Mouse (Mus musculus) spleen, postnatal 10 days (tissue): ENCODE measurements around the gene Pcx.

Experiments used
- DNase-seq, 2 experiments: peaks; one replicate each; pipeline ENCODE4 v3.0.0; 2021 to 2022; ENCODE audit warnings: low spot score in 2 of 2

Pcx gene

GRCm38 (mm10) chr19:4618183-4618582 is 107.9 kb downstream of the Pcx start:
- DNase-seq = no peak

DNA sequence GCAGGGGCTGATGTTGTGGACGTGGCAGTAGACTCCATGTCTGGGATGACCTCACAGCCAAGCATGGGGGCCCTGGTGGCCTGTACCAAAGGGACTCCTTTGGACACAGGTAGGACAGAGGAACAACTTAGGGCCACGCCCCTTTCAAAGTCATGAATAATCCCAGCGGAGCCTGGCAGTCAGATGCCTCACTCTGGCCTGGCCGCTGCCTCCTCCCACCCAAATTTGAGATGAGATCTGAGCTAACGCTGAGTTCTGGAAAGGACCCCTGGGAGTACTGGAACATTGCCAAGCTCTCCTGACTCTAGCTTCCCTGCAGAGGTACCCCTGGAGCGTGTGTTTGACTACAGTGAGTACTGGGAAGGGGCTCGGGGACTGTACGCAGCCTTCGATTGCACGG is 109.2 kb downstream of the Pcx start:
- DNase-seq = peak in 1 of 2 experiments; percentile 13

- no peak for DNase-seq
Measured at GRCm38 (mm10) chr19:4620721-4621120, 110.4 kb downstream of the Pcx start.

DNA sequence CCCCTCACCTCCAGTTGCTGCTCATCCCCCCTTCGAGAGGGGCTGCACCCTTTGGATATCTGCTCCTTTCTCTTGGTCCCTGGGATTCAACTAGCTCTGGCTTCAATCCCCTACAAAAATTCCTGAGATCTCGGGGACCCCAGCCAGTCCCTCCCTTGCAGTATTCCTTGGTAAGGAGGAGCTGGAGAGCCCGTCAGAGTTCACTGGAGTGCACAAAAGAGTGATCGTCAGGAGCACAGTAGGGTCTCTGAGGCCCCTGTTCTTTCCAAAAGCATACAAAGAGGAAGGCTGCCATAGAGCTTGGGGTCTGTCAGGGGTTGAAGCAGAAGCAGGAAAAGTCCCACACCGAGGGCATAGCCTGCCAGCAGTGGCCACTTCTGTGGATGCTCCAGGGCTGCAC is 112.5 kb downstream of the Pcx start:
- DNase-seq = no peak

GRCm38 (mm10) chr19:4623419-4623818 is 113.1 kb downstream of the Pcx start:
- no peak for DNase-seq

- DNase-seq = no peak
Measured at GRCm38 (mm10) chr19:4624006-4624405, 113.7 kb downstream of the Pcx start.

DNA sequence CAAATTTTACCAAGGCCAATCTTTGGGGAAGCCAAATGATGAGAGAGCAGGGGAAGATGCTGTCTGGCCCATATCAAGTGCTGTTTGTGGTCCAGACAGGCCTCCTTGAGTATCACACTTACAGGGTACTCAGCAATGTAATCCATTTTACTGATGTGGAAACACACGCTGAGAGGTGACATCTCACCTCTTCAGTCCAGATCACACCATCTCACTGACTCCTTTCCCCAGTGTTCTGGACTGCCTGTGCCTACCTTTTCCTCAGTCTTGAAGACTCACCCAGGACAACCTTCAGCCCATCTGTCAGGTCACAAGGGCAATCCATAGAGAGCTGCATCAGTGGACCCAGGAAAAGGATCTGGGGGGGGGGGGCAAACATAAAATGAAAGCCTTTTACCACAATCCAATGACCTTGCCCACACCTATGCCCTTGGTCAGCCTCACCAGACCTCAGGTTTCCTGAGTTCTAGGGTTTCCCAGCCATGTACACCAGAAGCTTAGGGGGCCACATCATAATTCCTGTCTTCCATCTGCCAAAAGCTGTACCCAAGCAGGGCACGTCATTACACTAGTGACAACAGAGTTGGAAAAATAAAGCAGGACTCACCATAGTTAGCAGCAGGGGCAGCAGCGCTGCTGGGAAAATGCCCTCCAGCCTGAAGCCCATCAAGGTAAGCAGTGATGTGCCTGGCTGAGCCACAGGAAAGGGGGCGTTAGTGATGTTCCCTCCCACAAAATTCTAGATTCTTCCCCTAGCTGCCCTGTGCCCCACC is 114.3 kb downstream of the Pcx start:
- DNase-seq = no peak

DNA sequence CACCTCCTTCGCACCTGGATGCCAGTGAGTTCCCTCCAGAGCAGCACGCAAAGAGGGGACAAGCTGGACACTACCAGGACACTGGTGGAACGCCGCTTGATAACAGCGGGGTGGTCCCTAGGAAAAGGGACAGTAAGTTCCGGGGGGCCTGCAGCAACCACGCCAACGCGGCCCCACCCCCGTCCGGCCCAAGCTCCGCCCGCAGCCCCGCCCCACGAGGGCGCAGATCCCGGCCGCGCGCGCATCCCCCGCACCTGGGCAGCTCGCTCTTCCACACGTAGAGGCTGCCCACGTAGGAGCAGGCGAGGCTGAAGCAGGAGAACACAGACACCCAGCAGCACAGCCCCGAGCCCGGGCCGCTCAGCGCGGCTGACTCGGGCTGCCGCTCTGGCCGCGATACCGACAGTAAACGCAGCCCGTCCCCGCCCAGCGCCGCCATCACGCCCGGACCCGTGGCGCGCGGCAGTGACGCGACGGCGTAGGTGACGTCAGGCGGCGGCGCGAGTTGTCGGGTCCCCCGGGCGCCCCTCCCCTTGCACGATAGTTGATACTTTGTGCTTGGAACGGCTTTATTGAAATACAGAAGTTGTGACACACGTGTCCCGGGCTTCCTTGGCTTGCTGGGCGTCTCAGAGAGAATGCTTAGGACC is 115.0 kb downstream of the Pcx start, which contains the start of gene Rce1:
TSS of gene Rce1 (minus strand) at position 463 of the 650 bp plus-strand sequence.
- DNase-seq = peak; percentile 93 to 95

DNA sequence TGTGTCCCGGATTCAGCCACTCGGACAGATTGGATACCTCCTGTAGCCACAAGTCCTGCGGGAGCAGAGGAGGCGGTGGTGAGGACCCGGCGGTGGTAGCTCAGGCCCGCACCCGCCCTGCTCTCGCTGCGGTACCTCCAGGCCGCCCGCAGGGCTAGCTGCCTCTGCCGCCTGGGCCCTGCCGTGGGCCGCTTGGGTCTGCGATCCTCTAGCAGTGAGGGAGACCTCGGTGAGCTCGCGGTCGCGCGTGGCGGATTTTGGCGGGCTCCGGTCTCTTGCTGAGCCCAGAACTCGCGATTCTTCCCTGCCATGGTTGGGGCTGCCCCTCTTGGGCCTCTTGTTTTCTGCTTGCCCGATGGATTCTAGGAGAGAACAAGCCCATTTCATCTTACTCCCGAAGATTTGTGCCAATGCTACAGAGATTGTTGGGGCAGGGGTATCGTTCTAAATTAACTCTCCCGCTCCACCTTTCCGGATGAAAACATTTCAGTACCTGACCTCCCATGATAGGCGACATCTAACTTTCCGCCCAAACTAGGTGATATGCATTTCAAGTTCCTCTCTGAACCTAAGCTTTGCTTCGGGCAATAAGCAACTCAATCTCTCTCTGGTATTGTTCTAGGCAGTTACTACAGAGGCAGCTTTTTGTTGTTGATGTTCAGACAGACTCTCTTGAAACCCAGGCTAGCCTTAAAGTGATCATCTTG is 115.7 kb downstream of the Pcx start:
- DNase-seq = peak; percentile 8 to 61

GRCm38 (mm10) chr19:4628819-4629218 is 118.5 kb downstream of the Pcx start:
- DNase-seq = peak; percentile 44 to 80

DNA sequence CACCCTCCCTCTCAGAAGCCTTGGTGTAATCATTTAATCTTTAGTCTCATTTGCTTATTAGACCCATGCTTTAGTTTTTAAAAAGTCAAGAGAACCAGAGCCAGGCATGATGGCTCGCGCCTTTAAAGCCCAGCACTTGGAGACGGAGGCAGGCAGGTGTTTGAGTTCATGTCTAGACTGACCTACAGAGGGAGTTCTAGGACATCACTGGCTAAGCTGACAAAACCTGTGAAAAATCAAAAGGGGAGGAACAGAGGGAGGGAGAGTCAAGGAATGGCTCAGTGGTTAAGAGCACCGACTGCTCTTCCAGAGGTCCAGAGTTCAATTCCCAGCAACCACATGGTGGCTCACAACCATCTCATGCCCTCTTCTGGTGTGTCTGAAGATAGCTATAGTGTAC is 125.7 kb downstream of the Pcx start:
- DNase-seq = no peak

DNA sequence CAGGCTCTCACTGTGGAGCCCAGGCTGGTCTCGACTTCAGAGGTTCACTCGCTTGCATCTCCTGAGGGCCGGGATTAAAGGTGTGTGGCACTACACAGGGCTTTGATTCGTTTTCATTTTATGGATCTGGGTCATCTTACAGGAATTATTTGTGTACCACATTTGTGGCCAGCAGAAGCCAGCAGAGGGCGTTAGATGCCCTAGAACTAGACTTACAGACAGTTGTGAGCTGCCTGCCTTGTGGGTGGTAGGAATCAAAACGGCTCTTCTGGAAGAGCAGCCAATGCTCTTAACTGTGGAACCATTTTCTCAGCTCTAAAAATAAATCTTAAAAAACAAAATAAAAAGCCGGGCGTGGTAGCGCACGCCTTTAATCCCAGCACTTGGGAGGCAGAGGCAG is 134.0 kb downstream of the Pcx start:
- no peak for DNase-seq

GRCm38 (mm10) chr19:4646917-4647492 is 136.7 kb downstream of the Pcx start:
- DNase-seq = no peak

GRCm38 (mm10) chr19:4658156-4658555 is 147.9 kb downstream of the Pcx start:
- DNase-seq = no peak

GRCm38 (mm10) chr19:4666815-4667214 is 156.5 kb downstream of the Pcx start:
- no peak for DNase-seq

DNA sequence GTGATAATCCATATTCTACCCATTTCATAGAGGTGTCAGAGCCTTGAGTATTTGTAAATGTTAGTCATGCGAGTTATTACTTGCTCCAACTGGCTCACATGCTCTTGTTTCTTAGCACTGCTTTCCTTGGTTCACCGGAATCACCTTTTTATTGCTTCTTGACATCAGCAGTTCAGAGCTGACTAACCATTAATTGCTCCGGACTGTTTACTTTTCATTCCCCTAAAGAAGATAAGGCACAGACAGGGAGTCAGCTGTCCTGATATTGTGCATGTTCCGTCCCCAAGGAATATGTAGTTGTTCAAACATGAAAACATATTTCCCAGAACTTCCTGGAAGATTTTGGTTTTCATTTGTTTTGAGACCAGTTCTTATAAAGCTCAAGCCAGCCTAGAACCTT is 160.5 kb downstream of the Pcx start:
- DNase-seq = no peak
